Mouse (Mus musculus): Measurements from ENCODE around the gene Sipa1l3.
A peak's percentile ranks its signal among the peaks of the same experiment; 100 is the strongest.

Sipa1l3 gene

GRCm38 (mm10) chr7:29381466-29382040, 136.9 kb downstream of the Sipa1l3 start:
- DNase-seq (ENCODE audit: extremely low spot score): no peak

- DNase-seq (ENCODE audit: extremely low spot score): no peak
These were observed 144.4 kb downstream of the Sipa1l3 start for GRCm38 (mm10) chr7:29374054-29374453.

- DNase-seq (ENCODE audit: extremely low spot score): no peak
These were observed 146.3 kb downstream of the Sipa1l3 start for GRCm38 (mm10) chr7:29372123-29372522.

GRCm38 (mm10) chr7:29370031-29370430, 148.4 kb downstream of the Sipa1l3 start:
- no peak for DNase-seq (ENCODE audit: extremely low spot score)

- no peak for DNase-seq (ENCODE audit: extremely low spot score)
These were observed 150.5 kb downstream of the Sipa1l3 start for GRCm38 (mm10) chr7:29368004-29368320.

GRCm38 (mm10) chr7:29367166-29368003, 151.1 kb downstream of the Sipa1l3 start:
- no peak for DNase-seq (ENCODE audit: extremely low spot score)

GRCm38 (mm10) chr7:29364052-29364451, 154.4 kb downstream of the Sipa1l3 start:
- peak; percentile 41 for DNase-seq (ENCODE audit: extremely low spot score)

- DNase-seq (ENCODE audit: extremely low spot score): no peak
These were observed 156.9 kb downstream of the Sipa1l3 start for GRCm38 (mm10) chr7:29361497-29361896.

GRCm38 (mm10) chr7:29355406-29355805, 163.0 kb downstream of the Sipa1l3 start:
- DNase-seq (ENCODE audit: extremely low spot score): no peak

- DNase-seq (ENCODE audit: extremely low spot score): no peak
These were observed 164.3 kb downstream of the Sipa1l3 start for GRCm38 (mm10) chr7:29354161-29354560.

- no peak for DNase-seq (ENCODE audit: extremely low spot score)
These were observed 166.2 kb downstream of the Sipa1l3 start for GRCm38 (mm10) chr7:29352246-29352645.

GRCm38 (mm10) chr7:29350489-29350888, 168.0 kb downstream of the Sipa1l3 start:
- DNase-seq (ENCODE audit: extremely low spot score): no peak

- DNase-seq (ENCODE audit: extremely low spot score): no peak
These were observed 172.2 kb downstream of the Sipa1l3 start for GRCm38 (mm10) chr7:29346212-29346611.

GRCm38 (mm10) chr7:29345534-29345933, 172.9 kb downstream of the Sipa1l3 start:
- DNase-seq (ENCODE audit: extremely low spot score): no peak

- DNase-seq (ENCODE audit: extremely low spot score): no peak
These were observed 174.7 kb downstream of the Sipa1l3 start for GRCm38 (mm10) chr7:29343746-29344145.

- no peak for DNase-seq (ENCODE audit: extremely low spot score)
These were observed 175.8 kb downstream of the Sipa1l3 start for GRCm38 (mm10) chr7:29342489-29343092.

GRCm38 (mm10) chr7:29341722-29342121, 176.7 kb downstream of the Sipa1l3 start:
- no peak for DNase-seq (ENCODE audit: extremely low spot score)

GRCm38 (mm10) chr7:29340838-29341237, 177.6 kb downstream of the Sipa1l3 start:
- DNase-seq (ENCODE audit: extremely low spot score): no peak

GRCm38 (mm10) chr7:29340247-29340646, 178.2 kb downstream of the Sipa1l3 start:
- DNase-seq (ENCODE audit: extremely low spot score): no peak

- DNase-seq (ENCODE audit: extremely low spot score): no peak
These were observed 179.3 kb downstream of the Sipa1l3 start for GRCm38 (mm10) chr7:29338984-29339679.

- DNase-seq (ENCODE audit: extremely low spot score): no peak
These were observed 180.0 kb downstream of the Sipa1l3 start for GRCm38 (mm10) chr7:29338351-29338919.

- DNase-seq (ENCODE audit: extremely low spot score): no peak
These were observed 180.7 kb downstream of the Sipa1l3 start for GRCm38 (mm10) chr7:29337766-29338165.

Data from embryo, embryonic 9.5 days (tissue).